Mouse (Mus musculus): ENCODE results near the gene Tmem174. TPM values are rescaled to one million over a fixed set of nuclear protein-coding genes. Genes with fewer than 3 reads are reported as not detected.

Tmem174 gene
- not detected in 2 replicates for total RNA-seq (2015)
- 0.11 TPM in 1 of 2 replicates, not detected in the other for total RNA-seq (2017)

- no peak for ATAC-seq (ENCODE audit: poor library complexity, severe bottlenecking)
These were observed at the start of gene Tmem174 for GRCm38 (mm10) chr13:98637145-98637544. Gene Tmem174 (minus strand): TSS chr13:98637410.

GRCm38 (mm10) chr13:98684144-98684900 lies 47.1 kb upstream of the Tmem174 start:
- ATAC-seq (ENCODE audit: poor library complexity, severe bottlenecking) = no peak

DNA sequence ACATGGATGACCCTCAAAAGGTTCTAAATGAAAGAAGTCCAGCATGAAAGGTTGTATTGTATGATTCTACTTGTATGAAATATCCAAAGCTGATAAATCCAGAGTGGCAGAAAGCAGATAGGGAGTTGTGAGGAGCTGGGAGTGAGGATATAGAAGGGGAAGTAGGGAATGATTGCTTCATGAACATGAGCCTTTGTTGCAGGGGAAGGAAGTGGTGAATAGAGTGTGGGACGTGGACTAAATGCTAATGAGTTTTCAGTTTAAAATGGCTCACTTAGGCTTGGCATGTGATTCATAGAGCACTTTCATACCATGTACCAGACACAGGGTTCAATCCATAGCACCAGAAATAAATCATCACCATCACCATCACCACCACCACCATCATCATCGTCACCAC lies 46.2 kb upstream of the Tmem174 start:
- no peak for ATAC-seq (ENCODE audit: poor library complexity, severe bottlenecking)

DNA sequence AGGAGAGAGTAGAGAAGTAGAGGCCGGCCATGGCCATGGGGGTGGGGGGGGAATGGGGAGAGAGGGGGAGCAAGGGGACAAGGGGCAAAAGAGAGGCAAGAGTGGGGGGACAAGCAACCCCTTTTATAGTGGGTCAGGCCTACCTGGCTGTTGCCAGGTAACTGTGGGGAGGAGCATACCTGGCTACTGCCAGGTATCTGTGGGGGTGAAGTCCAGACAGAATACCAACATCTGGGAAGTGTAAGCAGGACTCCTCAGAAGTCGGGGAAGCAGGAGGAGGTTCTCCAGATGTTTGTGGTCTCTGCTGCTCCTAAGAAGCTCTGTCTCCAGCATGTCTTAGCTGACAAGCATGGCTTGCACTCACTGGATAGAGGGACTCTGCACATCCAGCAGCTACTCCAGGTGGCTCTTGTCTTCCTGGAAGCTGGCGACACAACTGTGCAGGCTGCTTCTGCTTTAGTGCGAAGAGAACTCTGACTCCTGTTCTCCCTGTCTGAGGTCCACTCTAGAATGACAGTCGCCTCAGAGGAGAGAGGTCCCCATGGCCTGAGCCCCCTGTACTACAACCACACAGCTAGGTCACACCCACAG lies 43.4 kb upstream of the Tmem174 start:
- ATAC-seq (ENCODE audit: poor library complexity, severe bottlenecking) = no peak

DNA sequence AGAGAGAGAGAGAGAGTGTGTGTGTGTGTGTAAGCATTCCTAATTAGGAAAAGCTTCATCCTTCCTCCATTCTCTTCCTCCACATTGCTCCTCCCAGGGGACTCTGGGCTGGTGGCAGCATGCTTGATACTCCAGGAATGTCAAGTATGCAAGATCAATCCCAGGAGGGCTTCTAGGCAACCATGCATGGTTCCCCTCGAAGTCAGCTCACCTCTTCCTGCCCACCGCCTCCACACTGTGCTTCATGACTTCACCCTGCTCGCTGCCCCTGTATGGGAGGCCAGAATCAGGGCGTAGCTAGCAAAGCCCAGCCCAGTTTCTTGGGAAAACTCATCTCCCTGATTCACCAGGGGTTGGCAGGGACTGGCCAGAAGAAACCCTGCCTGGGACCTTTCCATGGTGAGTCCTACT lies 42.4 kb upstream of the Tmem174 start:
- ATAC-seq (ENCODE audit: poor library complexity, severe bottlenecking) = no peak

- ATAC-seq (ENCODE audit: poor library complexity, severe bottlenecking) = no peak
These were observed 42.0 kb upstream of the Tmem174 start for GRCm38 (mm10) chr13:98679230-98679629.

- ATAC-seq (ENCODE audit: poor library complexity, severe bottlenecking) = no peak
These were observed 36.7 kb upstream of the Tmem174 start for GRCm38 (mm10) chr13:98673922-98674321.

- ATAC-seq (ENCODE audit: poor library complexity, severe bottlenecking) = no peak
These were observed 32.1 kb upstream of the Tmem174 start for GRCm38 (mm10) chr13:98669296-98669695.

- no peak for ATAC-seq (ENCODE audit: poor library complexity, severe bottlenecking)
These were observed 30.1 kb upstream of the Tmem174 start for GRCm38 (mm10) chr13:98667316-98667715.

GRCm38 (mm10) chr13:98665240-98665639 lies 28.0 kb upstream of the Tmem174 start:
- no peak for ATAC-seq (ENCODE audit: poor library complexity, severe bottlenecking)

GRCm38 (mm10) chr13:98662173-98662675 lies 25.0 kb upstream of the Tmem174 start:
- no peak for ATAC-seq (ENCODE audit: poor library complexity, severe bottlenecking)

DNA sequence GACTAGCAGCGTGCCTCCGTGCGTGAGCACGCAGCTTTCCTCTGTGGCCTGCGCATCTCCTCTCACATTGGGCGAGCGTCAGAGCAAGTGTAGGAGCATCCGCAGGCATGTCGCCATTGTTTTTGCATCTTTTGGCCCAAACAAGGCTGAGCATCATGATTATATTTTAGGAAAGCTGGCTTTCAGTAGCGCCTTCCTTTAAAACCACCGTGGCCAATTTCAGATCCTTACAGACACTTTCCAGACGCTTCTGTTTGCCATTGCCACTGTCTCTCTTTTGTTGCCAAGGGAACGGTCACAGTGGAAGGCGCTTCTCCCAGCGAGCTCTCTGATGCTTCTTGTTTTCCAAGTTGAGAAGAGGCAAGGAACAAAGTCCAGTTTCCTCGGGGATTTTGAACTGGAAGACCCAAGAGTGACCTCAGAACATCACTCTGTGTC lies 18.8 kb upstream of the Tmem174 start:
- no peak for ATAC-seq (ENCODE audit: poor library complexity, severe bottlenecking)

GRCm38 (mm10) chr13:98655346-98655745 lies 18.1 kb upstream of the Tmem174 start:
- no peak for ATAC-seq (ENCODE audit: poor library complexity, severe bottlenecking)

DNA sequence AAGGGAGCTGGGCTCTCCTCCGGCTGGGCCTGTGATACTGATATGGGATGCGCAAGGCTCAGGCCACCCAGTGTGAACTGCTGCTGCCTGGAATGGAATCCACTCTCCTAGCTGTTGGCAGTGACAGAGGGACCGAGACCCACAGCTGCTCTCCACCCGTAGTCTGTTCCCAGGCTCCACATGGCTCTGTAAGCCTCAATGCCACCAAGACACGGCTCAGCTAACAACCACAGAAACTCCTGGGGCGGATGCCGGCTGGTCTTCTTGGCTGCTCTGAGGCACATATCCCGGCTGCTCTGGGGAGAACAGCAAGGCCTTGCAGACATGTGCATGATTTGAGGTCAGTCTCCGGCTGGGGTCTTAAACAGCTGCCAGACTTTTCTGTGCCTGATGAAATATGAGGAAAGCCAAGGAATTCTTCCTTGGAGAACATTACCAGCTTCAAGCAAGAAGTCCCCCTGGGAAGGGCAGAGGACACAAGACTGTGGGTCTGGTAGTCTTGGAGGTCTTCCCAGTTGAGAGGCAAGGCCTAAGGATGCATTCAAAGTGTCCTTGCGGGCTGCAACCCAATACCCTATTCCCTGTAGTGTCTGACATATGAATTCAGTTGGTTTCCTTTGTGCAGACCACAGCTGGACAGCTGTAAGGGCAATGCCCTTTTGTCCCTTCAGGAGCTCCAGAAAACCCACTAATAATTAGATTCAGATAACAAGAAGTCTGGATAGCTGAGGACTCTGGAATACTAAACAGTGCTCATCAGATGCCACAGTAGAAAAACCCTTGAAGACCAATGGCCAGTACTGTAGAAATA lies 17.1 kb upstream of the Tmem174 start:
- ATAC-seq (ENCODE audit: poor library complexity, severe bottlenecking) = no peak

DNA sequence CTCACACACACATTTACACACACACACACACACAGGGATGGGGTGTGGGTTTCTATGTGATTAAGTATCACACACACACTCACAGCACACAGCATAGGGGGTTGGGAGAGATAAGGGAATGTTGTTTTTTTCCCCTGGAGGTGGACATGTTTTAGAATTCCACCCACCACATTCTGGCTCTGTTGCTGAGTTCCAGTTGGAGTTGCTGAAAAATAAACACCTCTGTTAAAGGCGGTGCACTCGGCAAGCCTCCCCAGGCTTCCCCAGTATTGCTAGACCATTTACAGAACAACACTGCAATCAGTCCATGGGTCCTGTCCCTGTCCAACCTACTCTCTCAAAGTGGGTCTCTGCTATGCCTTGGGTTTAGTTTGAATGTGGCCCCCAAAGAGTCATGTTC lies 15.0 kb upstream of the Tmem174 start:
- ATAC-seq (ENCODE audit: poor library complexity, severe bottlenecking) = no peak

GRCm38 (mm10) chr13:98651228-98651977 lies 14.2 kb upstream of the Tmem174 start:
- ATAC-seq (ENCODE audit: poor library complexity, severe bottlenecking) = no peak

- no peak for ATAC-seq (ENCODE audit: poor library complexity, severe bottlenecking)
These were observed 10.8 kb upstream of the Tmem174 start for GRCm38 (mm10) chr13:98647775-98648568.

DNA sequence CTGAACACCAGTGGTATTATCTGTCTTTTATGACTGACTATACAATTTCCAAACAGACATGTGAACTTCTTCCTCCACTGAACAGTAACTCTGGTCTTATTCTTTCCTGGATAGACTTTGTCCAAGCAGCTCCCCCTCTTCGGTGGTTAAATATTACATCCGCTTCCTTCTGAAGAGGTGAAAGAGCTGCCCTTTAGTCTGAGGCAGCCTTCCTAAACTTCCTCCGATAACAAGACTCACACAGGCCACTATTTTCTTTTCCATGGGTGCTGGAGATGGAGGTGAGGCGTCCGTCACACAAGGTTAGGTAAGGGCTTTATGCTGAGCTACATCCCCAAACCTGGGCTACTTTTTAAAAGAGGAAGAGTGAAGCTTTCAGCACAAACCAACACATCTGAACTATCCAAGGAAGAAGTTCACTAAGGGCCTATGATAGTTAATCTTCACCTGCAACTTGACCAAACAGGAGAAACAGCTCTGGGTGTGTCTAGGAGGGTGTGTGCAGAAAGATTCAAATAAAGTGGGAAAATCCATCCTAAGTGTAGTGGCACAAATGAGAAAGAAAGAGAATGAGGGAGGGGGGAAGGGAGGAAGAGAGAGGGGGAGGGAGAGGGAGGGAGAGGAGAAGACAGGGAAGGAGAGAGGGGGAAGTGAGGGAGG lies 1.4 kb upstream of the Tmem174 start:
- ATAC-seq (ENCODE audit: poor library complexity, severe bottlenecking) = no peak

- no peak for ATAC-seq (ENCODE audit: poor library complexity, severe bottlenecking)
These were observed 639 bp downstream of the Tmem174 start for GRCm38 (mm10) chr13:98636571-98636970.
